Mouse (Mus musculus) adrenal gland, adult 18-20 months (tissue): ENCODE measurements around the gene Tuba1c. TPM values are rescaled to one million over a fixed set of nuclear protein-coding genes. Genes with fewer than 3 reads are reported as not detected.

ENCODE experiments used
- DNase-seq, 2 experiments: peaks; one replicate each; pipeline ENCODE4 v3.0.0; 2021 to 2022; ENCODE audit warnings: low spot score in 2 of 2
- long read RNA-seq, 2 experiments: library from polyadenylated mRNA; stranded (forward); transcript quantifications; one replicate each; pipeline ENCODE4 v2.0.0; 2021
- total RNA-seq, 2 experiments: library from RNA; stranded (reverse); gene quantifications; 1 replicate in 1 of 2; 2 replicates in 1 of 2; pipeline ENCODE4 v1.2.3; 2021

The Tuba1c gene
- total RNA-seq = 100 to 1,000 TPM; 235 to 284 TPM
- long read RNA-seq, experiment 1, transcript Tuba1c-201 (4 exons, 1,982 nt) = major isoform, 49 of 64 reads
- long read RNA-seq, experiment 1, partial matches to known transcripts = 2 of 64 reads
- long read RNA-seq, experiment 1, other reads (novel, unspliced or antisense) = 13 of 64 reads
- long read RNA-seq, experiment 2, transcript Tuba1c-201 (4 exons, 1,982 nt) = major isoform, 159 of 249 reads
- long read RNA-seq, experiment 2, partial matches to known transcripts = 84 of 249 reads
- long read RNA-seq, experiment 2, other reads (novel, unspliced or antisense) = 6 of 249 reads

DNA sequence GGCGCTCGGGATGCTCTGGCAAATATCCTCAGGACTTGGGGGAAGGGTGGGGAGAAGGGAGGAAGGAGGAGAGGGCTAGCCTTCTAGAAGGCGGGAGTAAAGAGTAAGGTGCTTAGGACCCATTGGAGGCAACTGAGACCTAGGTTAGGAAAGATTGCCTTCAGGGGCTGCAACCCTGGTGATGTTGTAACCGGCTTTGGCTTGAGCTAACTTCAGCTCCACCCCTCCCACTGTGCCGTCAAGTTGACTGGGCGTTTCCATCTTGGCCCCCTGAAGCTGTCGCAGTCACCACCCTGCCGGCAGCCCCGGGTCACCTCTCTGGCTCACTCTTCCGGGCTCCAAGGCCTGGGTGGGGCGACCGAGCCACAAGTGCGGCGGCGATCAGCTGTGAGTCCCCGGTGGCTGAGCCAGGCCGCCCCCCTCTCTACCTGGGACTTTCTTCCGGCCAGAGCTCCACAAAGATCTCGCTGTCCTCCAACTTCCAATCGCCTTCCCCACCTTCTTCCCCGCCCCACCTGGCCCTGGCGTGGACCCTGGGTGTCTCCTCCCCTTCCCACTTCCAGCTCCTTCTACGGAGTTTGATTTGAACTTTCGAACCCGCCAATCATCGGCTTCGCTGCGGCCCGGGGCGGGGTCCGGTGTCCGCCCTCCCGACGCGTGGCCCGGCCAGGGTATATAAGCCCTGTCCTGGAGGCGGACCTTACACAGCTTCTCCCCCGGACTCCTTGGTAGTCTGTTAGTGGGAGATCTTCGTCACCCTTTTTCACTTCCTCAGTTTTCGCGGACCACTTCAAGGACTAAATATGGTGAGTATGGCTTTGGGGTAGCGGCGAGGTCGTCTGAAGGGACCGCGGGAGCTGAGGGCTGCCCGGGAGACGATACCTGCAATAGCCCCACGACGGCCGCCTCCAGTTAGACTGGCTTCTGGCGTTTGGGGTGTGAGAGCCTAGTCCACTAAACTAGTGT is at the start of gene Tuba1c:
TSS of gene Tuba1c (plus strand) at position 273 of the 966 bp plus-strand sequence.
- peak; percentile 92 to 95 for DNase-seq

GRCm38 (mm10) chr15:98980012-98980614 is 49.6 kb upstream of the Tuba1c start:
- no peak for DNase-seq

DNA sequence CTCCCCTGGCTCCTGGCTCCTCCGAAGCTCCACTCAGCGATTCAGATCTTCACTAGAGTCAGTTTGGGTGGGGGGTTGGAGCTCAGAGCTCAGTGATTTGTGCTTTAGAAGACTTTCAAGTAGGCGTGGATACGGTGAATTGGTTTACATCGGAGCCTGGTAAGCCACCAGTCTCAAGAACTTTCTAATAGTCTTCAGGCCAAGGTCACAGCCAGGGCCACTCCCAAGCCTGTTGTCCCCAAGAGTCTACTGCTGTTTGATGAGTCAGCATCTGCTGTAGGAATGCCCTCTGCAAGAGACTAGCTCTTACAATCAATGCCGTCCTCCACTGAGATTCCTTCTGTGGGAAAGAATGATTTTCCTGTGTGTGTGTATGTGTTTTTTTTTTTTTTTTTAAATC is 47.6 kb upstream of the Tuba1c start:
- no peak for DNase-seq

- DNase-seq = no peak
Measured at GRCm38 (mm10) chr15:98983431-98984081, 46.1 kb upstream of the Tuba1c start.

GRCm38 (mm10) chr15:98984681-98985080 is 45.0 kb upstream of the Tuba1c start:
- no peak for DNase-seq

- peak; percentile 75 to 76 for DNase-seq
Measured at GRCm38 (mm10) chr15:98985240-98985981, 44.3 kb upstream of the Tuba1c start.

- DNase-seq = no peak
Measured at GRCm38 (mm10) chr15:98985982-98986715, 43.5 kb upstream of the Tuba1c start.

DNA sequence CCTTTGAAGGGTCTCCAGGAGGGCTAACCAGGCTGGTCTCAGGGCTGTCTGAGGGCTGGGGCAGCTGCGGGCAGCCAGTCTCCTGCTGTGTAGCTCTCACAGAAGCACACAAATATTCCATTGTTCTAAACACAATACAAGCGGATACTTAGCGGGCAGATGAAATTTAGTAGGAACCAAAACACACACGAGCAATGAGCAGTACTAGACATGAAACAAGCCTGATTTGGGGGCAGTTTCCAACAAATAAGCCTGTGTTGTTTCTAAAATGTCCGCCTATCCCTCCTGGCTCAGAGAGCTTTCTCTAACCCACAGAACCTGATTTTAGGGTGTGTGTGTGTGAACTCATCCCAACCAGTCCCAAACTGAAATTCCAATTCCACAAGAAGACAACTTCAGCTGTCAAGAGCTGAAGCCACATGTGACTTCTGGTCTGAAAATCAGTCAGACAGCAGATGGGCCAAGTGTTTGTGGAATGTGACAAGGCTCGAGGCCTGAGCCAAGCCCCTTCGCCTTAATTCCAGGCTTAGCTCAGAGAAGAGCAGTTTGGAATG is 42.5 kb upstream of the Tuba1c start:
- DNase-seq = no peak

- DNase-seq = no peak
Measured at GRCm38 (mm10) chr15:98987661-98988181, 42.0 kb upstream of the Tuba1c start.

GRCm38 (mm10) chr15:98988787-98989186 is 40.9 kb upstream of the Tuba1c start:
- no peak for DNase-seq

DNA sequence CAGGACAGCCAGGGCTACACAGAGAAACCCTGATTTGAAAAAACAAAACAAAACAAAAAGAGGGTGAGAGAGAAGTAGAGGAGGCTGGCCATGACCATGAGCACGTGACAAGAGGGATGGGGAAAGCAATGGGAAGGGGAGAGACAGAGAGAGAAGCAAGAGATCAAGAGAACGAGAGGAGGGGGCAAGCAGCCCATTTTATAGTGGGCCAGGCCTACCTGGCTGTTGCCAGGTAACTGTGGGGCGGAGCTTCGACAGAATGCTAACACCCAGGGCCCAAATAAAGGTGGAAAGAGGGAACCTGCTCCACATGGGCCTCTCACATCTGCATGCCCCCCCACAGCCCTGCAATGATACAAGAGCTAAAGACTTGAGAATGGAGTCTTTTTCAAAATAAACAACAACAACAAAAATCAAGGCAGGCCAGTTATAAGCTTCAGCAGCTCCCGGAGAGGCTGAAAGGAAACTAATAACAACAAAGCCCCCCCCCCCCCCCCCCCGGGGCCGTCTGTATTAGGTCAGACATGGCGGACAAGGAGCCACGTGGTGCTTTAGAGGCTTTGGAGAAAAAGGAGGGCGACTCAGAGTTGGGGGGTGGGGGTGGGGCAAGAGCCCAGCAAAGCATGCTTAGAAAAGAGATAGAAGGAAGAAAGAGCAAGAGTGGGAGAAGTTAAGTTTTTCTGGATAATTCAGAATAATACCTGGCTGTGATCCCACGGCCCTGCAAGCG is 39.8 kb upstream of the Tuba1c start:
- no peak for DNase-seq

- DNase-seq = no peak
Measured at GRCm38 (mm10) chr15:98990669-98991539, 38.8 kb upstream of the Tuba1c start.

DNA sequence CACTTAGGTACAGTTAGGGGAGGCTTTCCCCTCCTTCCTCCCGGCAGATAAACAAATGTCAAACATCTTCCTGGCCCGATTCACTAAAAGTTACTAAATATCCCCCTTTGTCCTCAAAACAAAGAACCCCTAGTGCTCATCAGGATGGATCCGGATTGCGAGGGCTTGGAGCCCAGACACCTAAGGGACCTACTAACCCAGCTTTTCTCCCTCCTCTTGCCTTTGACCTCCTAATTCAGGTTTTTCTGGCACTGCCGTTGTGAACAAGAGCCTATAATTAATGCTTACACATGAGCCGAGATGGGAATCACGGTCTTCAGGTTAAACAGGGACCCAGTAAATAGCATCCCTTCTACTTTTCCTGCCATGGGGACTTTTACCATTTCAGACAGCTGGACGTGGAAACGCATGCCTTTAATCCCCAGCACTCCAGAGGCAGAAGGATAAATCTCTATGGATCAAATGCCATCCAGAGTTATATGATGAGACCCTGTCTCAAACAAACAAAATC is 38.1 kb upstream of the Tuba1c start:
- DNase-seq = no peak

DNA sequence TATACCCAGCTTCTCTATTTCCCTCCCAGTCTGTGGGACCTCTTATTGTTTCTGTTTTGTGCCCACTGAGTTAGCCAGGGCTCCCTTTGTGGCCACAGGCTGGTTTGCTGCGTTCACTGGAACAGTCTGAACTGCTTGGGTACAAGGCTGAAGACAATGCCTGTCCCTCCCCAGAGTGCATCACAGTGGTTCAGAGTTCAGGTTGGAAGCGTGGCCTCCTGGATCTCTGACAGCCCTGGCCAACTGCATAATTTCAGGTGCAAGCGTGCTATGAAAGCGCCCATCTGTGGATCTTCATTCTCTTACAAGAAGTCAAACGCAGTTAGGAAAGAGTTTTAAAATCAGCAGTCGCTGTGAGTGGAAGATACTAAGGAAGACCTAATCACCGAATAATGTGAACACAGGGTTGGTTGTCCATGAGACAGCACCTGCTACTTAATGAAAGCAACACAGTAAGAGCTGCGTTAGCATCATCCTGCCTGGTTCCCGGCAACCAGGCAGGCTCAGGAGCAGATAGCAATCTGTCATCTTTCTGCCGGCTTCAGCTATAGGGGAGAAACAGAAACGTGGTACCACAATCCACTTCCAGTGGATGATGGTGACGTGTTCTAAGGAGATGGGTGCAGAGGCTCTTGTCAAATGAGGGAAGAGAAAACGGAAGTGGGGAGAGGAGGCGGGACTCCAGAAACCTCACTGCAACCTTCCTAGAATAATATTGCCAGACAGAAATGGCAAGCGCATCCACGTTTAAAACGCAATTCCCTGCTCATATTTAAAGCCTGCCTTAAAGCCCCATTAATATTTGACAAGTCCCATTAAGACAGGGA is 37.4 kb upstream of the Tuba1c start:
- DNase-seq = no peak

DNA sequence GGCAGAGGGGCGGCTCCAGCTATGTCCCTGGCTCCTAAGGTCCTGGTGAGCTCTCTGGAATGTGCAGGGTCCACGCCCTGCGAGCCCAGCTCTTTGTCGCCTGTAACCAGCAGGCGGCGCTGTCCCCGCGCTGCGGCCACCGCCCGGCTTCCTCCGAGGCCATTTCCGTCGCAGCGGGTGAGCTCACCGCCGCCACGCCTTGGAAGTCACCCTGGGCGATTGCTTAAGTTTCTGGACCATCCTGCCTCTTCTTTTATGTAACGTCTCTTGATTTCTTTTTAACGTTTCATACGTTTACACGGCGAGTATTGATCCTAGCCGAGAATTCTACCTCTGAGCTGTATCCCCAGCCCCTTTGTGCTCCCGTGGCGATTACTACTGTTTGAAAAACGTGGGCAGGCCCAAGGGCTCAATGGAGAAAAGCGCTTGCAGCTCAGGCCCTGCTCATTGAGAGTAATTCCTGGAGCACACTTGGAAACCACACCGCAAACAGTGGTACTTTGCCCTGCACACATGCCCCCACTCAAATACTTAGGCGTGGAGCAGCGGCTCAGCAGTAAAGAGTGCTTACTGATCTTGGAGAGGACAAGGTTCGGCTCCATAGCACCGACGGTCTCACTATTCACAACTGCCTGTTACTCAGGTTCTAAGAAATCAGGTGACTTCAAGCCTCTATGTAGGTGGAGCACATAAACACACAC is 36.4 kb upstream of the Tuba1c start:
- peak; percentile 98 for DNase-seq

DNA sequence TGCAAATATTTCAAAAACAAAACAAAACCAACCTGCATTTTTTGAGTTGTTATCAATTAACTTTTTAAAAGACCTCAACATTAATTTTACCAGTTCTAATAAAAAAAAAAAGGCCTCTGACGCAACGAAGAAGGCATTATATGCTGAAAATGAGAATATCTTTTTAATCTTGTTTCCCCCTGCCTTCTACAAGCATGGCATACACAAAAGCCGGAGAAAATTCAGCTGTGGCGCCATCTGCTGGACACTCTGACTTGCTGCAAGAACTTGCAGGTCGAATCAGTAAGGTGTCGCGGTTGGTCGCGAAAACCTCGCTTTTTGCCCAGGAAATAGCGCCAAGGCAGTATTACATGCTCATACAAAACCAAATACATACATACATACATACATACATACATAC is 35.8 kb upstream of the Tuba1c start:
- DNase-seq = peak; percentile 77 to 85
